Mouse (Mus musculus) gastrocnemius, postnatal 4 days (tissue): Measurements from ENCODE around the gene Gm47995. TPM values are rescaled to one million over a fixed set of nuclear protein-coding genes. Genes with fewer than 3 reads are reported as not detected.
"Not testable (repeated sequence)": the region's sequence is repeated elsewhere in the genome, so short reads cannot be mapped to it uniquely, and the experiment has no call there.

ENCODE experiments used
- DNase-seq, 2 experiments: peaks; one replicate each; pipeline ENCODE4 v3.0.0; 2021 to 2022; ENCODE audit warnings: low spot score in 2 of 2, mixed read lengths in 2 of 2
- total RNA-seq, 2 experiments: library from RNA; stranded (reverse); gene quantifications; 2 replicates each; pipeline ENCODE4 v1.2.3; 2021

Gm47995 gene
- total RNA-seq, 2 experiments from 2014 or later, result not detected

DNA sequence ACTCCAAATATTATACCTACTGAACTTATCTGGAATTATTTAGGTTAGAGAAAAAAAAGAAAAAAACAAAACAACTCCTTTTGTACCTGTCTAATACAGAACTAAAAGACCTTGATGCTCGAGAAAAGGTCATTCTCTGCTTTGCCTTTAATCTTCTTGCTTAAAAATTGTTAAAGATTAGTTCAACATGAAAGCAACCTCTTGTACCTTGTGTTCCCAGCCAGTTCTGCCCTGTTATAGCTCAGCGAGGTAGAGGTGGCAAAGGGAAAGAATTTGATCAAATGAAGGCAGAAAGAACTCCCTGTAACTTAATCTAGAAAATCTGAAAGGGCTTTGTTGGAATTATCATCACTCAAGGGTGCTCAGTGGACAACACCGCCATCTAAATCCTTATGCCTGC is 12.1 kb upstream of the Gm47995 start:
- DNase-seq, result not testable (repeated sequence)

DNA sequence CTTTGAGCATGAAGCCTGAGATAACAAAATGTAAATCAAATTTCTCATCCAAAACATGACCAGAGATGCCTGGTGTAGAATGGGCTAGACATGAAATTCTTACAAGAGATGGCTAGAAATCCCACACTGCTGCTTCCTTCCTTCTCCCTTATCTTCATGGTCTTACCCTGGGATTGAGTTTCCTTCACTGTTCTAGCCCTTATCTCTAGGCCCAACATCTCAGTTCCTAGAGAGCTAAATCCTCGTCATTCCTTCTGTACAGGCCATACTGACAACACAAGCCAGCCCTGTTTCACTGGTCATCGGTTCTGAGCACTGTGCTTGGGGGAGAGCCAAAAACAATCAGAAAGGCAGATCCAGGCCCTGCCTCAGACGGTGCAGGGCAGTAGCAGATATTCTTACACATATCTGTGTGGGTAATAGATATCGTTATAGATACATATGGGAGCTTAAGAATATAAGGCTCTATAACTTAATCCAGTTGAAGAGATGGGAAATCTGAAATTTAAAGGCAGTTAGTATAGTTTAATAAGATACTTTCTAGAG is 11.3 kb upstream of the Gm47995 start:
- DNase-seq, result not testable (repeated sequence)

DNA sequence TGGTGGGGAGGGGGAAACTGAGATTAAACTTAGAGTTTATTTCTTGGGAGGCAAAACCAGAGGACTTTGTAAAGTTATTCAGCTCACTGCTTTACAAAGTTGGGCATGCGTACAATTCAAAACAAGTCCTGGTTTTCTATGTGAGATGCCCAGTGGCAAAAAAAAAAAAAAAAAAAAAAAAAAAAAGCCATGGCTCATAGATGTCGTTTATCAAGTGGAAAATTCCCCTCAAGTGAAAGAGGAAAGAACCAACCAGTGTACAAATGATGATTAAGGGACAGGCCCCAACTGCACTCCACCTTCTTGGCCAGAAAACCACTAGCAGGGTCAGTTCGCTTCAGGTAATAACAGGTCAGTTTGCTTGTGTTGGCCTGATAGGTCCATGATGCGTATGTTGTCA is 9.8 kb upstream of the Gm47995 start:
- no peak for DNase-seq

DNA sequence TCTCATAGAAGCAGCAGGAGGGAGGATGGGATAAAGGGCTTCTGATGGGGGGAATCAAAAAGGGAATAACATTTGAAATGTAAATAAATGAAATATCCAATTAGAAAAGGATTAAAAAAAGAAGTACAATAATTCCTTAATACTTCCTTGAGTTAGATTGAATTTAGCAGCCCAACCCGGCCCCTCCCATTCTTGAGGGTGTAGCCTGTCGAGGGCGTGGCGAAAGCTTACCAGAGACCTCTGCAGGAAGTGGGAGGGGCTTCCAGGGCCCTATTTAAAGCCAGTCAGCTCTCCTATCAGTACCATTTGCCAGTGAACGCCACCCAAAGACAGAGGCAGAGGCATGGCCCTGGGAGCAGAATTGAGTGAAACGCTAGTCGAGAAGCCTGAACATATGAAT is 6.2 kb upstream of the Gm47995 start, which contains the start of gene Gm8947:
TSS of gene Gm8947 (plus strand) at position 302 of the 400 bp plus-strand sequence.
- DNase-seq, result not testable (repeated sequence)

DNA sequence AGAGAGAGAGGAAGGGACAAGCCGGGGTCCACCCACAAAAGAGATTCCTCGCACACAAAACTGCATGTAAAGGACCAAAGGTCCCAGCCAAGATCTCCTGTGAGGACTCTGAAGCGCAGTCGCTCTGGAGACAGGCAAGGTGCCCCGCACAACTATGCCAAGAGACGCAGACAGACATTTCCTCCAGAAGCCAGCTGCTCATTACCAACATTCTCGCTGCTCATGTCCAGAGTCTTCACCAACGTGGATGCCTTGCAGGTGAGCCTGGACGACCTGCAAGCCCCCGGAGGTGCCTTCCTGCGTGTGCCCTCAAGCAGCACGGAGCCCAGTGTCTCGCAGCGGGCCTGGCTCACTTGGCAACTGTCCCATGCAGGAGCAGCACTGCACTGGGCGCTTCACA is 5.5 kb upstream of the Gm47995 start:
- DNase-seq, result not testable (repeated sequence)

DNA sequence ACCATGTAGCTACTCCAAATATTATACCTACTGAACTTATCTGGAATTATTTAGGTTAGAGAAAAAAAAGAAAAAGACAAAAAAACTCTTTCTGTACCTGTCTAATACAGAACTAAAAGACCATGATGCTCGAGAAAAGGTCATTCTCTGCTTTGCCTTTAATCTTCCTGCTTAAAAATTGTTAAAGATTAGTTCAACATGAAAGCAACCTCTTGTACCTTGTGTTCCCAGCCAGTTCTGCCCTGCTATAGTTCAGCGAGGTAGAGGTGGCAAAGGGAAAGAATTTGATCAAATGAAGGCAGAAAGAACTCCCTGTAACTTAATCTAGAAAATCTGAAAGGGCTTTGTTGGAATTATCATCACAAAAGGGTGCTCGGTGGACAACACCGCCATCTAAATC is 2.3 kb upstream of the Gm47995 start:
- DNase-seq, result not testable (repeated sequence)

DNA sequence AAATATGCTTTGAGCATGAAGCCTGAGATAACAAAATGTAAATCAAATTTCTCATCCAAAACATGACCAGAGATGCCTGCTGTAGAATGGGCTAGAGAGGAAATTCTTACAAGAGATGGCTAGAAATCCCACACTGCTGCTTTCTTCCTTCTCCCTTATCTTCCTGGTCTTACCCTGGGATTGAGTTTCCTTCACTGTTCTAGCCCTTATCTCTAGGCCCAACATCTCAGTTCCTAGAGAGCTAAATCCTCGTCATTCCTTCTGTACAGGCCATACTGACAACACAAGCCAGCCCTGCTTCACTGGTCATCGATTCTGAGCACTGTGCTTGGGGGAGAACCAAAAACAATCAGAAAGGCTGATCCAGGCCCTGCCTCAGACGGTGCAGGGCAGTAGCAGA is 1.6 kb upstream of the Gm47995 start:
- DNase-seq, result not testable (repeated sequence)

DNA sequence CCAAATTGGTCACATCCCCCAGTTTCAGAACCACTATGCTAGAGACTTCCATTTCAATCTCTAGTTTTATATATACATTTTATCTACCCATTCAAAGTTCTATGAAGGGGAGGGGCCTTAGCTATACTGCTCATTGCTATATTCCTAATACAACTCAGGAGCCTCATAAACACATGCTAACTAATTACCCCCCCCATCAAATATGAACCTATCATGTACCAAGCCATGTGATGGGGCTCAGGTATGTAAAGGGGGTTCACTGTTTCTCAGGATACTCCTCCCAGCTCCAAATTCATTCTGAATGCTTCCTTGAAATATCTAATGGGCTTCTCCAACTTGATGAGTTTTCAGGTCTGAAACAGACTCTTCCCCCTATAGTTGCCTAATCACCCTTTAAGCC is 2.4 kb downstream of the Gm47995 start:
- not testable (repeated sequence) for DNase-seq

DNA sequence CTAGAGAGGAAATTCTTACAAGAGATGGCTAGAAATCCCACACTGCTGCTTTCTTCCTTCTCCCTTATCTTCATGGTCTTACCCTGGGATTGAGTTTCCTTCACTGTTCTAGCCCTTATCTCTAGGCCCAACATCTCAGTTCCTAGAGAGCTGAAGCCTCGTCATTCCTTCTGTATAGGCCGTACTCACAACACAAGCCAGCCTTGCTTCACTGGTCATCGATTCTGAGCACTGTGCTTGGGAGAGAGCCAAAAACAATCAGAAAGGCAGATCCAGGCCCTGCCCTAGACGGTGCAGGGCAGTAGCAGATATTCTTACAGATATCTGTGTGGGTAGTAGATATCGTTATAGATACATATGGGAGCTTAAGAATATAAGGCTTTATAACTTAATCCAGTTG is 4.5 kb downstream of the Gm47995 start:
- not testable (repeated sequence) for DNase-seq

DNA sequence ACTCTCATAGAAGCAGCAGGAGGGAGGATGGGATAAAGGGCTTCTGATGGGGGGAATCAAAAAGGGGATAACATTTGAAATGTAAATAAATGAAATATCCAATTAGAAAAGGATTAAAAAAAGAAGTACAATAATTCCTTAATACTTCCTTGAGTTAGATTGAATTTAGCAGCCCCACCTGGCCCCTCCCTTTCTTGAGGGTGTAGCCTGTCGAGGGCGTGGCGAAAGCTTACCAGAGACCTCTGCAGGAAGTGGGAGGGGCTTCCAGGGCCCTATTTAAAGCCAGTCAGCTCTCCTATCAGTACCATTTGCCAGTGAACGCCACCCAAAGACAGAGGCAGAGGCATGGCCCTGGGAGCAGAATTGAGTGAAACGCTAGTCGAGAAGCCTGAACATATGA is 5.6 kb downstream of the Gm47995 start, which contains the start of gene 3110040M04Rik:
TSS of gene 3110040M04Rik (plus strand) at position 304 of the 400 bp plus-strand sequence.
- DNase-seq, result not testable (repeated sequence)

DNA sequence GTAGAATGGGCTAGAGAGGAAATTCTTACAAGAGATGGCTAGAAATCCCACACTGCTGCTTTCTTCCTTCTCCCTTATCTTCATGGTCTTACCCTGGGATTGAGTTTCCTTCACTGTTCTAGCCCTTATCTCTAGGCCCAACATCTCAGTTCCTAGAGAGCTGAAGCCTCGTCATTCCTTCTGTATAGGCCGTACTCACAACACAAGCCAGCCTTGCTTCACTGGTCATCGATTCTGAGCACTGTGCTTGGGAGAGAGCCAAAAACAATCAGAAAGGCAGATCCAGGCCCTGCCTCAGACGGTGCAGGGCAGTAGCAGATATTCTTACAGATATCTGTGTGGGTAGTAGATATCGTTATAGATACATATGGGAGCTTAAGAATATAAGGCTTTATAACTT is 10.2 kb downstream of the Gm47995 start:
- DNase-seq, result not testable (repeated sequence)

DNA sequence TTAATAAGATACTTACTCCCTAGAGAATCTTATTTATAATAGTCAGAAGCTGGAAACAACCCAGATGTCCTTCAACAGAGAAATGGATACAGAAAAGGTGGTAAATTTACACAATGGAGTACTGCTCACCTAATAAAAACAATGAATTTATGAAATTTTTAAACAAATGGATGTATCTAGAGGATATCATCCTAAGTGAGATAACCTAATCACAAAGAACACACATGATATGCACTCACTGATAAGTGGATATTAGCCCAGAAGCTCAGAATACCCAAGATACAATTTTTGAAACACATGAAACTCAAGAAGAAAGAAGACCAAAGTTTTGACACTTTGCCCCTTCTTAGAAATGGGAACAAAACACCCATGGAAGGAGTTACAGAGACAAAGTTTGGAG is 10.7 kb downstream of the Gm47995 start:
- not testable (repeated sequence) for DNase-seq

DNA sequence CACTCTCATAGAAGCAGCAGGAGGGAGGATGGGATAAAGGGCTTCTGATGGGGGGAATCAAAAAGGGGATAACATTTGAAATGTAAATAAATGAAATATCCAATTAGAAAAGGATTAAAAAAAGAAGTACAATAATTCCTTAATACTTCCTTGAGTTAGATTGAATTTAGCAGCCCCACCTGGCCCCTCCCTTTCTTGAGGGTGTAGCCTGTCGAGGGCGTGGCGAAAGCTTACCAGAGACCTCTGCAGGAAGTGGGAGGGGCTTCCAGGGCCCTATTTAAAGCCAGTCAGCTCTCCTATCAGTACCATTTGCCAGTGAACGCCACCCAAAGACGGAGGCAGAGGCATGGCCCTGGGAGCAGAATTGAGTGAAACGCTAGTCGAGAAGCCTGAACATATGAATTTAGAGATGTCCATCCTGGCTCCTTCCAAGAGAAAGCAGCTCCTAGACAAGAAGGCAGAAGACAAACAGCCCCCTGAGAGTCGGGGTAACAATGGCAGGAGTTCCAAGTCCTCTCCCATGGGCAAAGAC is 11.6 kb downstream of the Gm47995 start, which contains the start of gene Gm47996:
TSS of gene Gm47996 (plus strand) at position 308 of the 532 bp plus-strand sequence.
- not testable (repeated sequence) for DNase-seq

DNA sequence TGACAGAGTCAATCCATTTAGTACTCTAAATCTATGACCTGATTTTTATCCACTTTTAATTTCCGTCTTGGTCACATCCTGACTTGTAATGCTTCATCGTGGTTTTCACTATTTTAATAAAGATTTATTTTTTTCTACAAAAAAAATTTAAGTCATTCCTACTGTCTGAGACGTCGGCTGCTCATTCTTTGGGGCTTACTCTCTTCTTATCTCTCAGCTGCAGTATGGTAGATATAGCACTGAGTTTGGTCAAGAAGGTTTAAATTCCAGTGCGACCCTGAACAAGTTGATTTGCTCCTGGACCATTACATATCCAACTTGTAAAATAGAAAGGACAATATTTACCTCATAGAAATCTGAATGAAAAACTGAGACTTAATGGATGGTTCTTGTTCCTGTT is 13.4 kb downstream of the Gm47995 start:
- not testable (repeated sequence) for DNase-seq

DNA sequence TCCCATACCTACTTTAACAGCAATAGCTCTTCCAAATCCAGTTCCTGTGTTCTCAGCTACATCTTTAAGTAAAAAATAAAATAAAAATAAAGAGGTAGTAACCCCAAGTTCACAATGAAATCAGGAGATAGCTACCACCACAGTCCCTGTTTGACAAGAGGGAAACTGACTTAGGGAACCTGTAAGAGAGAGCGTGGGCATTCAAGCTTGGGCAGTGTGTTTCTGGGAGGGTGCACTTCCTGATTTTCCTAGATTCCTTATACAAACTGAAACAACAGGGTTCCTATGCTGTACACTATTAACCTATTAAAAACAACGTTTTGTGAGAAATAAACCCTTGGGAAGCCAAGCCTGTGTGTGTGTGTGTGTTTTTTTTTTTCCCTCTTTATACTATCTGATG is 16.6 kb downstream of the Gm47995 start:
- DNase-seq, result no peak

DNA sequence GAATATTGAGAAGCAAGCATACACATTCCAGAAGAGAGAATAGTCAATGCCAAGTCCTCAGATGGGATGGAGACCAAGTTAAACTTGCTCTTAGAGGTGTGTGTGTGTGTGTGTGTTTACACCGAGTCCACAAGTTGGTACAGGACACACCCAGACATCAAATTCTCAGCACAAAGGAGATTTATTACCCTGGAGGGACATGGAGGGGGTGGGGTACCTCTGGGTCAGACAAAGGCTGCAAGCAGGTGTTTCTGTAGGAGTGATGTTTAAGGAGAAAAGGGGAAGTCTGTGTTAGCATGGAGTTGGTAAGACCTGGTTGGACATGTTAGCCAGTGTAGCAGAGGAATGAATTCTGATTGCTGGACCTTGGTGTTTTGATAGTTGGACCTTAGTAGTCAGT is 17.7 kb downstream of the Gm47995 start:
- no peak for DNase-seq

DNA sequence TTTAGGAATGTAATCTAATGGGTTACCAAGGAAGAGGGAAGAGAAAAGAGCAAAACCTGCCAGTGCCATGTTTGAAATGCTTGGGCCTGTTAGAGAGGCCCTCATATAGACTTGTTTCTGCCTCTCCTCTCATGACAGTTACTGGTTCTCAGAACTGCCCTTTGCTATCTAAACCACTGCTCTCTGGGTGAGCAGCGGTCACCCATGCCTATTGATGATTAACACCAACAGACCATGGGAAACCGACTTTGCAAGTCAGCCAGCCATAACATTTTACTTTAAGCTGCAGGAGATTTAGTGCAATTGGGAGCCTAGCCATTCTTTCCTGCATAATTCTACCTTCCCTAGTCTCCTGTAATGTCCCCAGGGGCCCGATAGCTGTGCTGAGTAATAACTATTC is 18.2 kb downstream of the Gm47995 start:
- no peak for DNase-seq

DNA sequence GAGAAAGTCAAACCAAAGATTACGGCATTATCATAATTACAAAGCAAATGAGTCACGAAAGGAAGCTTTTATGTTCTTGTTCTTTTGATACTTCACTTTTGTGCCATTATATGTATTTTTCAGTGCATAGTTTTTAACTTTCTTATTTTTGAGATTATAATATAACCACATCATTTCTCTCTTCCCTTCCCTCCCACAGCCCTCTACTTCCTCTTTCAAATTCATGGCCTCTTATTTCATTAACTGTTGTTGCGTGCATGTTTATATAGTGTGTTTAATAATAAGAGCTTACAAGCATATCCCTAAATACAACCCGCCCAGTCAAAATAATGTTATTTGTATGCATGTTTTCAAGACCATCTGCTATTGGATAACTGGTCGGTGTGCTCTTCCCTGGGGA is 20.8 kb downstream of the Gm47995 start:
- DNase-seq, result no peak

DNA sequence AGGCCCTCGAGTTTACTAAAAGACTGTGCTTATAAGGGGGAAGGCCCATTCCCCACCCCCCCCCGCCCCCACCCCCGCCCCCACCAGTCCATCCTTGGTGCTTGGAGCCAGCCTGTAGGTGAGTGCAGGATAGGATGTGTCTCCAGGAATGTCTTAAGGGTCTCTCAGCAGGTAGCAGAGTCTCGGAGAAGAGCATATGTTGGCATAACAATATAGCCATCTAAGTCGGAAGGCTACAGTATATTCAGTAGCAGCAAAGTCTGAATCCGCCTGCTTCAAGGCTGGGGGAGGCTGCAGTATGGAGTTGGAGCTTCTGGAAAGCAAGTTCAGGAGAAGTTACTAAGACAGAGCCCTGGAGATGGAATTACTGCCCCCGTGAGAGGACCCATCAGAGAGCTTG is 21.9 kb downstream of the Gm47995 start:
- DNase-seq, result no peak

DNA sequence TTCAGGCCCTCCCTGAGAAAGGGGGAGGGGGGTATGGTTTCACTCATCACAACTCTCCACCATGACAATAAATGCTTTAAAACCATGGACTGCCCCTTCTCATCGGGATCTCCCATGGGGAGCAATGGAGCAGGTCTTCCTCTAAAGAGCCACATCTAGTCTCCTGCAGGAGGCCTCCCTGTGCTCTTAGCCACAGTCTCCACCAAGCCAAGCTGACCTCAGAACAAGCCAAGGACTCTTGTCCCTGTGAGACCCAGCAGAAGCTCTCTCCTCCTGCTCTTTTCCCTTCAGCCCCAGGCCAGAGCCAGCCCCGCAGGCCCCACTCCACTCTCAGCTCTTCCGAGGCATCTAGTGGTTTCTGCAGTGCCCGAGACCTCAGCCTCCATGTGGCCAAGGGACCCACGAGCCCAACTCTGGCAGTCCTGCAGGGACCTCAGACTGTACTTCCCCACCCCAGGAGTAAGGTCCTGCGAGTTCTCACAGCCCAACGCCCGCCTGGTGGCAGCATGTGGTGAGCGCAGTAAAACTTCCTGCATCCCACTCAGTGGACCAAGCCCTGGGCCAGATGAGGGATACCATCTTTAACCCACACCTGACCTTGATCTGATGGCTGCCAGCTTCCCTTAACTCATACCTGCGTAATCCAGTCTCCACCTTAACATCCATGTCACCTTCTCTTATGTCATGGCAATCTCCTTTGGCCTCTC is 24.5 kb downstream of the Gm47995 start:
- no peak for DNase-seq

DNA sequence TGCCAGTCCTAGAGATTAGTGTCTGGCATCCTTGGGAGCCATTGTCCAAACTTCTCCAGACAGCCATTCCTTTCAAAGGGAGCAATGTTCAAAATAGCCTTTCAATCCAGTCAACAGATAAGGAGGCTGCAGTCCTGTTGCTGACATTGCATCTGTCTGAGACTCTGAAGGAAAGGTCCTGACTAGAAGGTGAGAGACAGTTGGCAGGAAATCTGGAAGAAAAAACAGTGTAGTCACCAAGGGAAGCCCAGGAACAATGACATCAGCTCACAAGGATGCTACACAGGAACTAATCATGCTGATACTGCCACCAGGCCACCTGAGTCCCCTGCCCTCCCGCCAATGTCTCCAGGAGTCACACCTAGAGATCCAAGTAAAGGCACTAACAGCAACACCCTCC is 25.1 kb downstream of the Gm47995 start:
- DNase-seq, result no peak

DNA sequence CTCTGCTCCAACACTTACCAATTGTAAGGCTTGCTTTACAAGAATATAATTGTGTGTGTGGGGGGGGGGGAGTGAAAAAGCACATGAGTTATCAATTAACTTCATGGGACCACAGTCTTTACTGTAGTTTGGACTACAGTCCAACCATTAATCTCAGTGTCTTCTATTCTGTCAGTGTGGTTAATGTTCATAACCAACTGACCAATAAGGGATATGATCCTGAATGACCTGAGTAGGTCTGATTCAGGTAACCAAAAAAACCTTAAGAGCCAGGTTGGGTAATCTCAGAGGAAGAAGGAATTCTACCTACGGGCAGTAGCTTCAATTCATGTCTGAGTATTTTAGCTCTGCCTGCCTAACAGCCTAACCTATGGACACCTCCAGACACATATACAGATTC is 26.3 kb downstream of the Gm47995 start:
- DNase-seq, result no peak

DNA sequence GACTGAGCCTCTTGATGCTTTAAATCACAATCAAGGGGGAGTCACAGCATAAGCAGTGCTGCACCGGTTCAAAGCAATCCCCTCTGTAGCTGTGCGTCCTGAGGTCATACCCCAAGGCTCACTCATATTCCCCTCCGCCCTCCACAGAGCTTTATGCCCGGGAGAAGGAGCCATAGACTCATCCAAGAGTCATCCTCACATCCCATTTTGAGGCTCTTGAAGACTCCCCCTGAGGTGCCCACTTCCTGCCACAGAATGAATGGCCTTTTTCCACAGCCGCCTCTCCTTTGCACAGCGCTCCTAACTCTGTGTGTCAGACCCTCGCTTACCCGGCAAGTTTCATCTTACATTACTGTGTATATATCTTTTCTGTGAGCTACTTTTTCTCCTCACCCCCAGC is 29.3 kb downstream of the Gm47995 start:
- DNase-seq, result no peak
